Mouse (Mus musculus) frontal cortex, postnatal 14 days (tissue): ENCODE measurements around the gene Lrrc8b.

Experiments used
- DNase-seq, 2 experiments: peaks; one replicate each; pipeline ENCODE4 v3.0.0; 2022; ENCODE audit warnings: low spot score in 2 of 2

Gene Lrrc8b

DNA sequence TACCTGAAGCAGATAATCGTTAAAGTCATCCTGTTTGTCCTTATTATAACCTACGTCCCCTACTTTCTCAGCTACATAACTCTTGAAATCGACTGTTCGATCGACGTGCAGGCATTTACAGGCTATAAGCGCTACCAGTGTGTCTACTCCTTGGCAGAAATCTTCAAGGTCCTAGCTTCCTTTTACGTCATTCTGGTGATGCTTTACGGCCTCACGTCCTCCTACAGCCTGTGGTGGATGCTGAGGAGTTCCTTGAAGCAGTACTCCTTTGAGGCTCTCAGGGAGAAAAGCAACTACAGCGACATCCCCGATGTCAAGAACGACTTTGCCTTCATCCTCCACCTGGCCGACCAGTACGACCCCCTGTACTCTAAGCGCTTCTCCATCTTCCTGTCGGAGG, 65.0 kb downstream of the Lrrc8b start:
- no peak for DNase-seq

GRCm38 (mm10) chr5:105483632-105484031, 68.1 kb downstream of the Lrrc8b start:
- DNase-seq, result no peak

GRCm38 (mm10) chr5:105484247-105484646, 68.7 kb downstream of the Lrrc8b start:
- no peak for DNase-seq

DNA sequence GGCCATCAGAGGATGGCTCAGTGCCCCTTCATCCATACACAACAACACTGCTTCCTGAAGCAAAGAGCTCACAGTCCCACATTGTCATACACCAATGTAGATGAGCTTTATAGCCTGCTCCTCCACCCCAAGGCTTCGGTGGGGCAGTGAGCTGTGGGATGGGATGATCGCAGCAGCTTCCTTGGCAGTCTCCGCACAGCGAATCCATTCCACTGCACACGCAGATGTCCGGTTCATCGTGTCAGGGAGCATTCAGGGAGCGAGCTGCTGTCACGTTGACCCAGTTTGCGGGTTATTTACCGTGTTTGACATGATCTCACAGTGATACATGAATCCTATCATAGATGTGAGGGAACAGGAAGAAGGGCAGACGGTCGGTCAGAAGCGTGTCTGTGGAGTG, 69.3 kb downstream of the Lrrc8b start:
- DNase-seq, result no peak

DNA sequence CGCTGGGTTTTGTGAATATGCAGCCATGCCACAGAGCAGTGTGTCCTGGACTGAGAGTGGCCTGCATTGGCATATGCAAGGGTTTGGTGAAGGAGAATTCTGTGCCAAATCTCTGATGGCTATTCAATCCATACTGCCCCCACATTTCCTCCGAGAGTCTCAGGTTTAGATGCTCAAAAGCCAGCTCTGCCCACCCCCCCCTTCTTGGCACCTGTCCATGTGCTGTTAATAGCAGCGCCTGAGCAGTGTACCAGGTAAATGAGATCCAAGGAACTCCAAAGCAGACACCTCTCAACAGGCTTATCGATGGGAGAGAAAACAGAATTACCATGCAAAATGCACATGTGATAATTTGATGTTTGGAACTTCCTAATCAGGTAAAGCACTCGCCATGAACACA, 74.6 kb downstream of the Lrrc8b start:
- DNase-seq, result no peak

DNA sequence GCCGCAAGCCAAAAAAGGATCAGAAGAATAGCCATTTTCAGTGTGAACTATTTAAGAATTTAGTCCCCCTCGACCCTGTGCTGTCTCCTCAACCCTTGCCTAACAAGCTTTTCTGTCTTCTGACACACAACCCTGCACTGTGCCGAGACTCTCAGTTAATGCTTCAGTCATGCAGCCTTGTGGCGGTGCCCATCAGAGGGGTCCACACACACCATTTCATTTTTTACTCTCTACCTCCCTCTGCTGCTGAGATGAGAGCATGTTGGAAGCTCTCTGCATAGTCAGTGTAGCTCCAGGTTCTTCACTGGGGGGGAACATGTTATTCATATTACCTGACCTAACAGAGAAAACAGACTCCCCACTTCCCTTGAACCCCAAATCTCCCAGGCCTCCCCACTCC, 75.8 kb downstream of the Lrrc8b start:
- DNase-seq, result no peak

GRCm38 (mm10) chr5:105492367-105493246, 77.0 kb downstream of the Lrrc8b start:
- DNase-seq, result no peak

DNA sequence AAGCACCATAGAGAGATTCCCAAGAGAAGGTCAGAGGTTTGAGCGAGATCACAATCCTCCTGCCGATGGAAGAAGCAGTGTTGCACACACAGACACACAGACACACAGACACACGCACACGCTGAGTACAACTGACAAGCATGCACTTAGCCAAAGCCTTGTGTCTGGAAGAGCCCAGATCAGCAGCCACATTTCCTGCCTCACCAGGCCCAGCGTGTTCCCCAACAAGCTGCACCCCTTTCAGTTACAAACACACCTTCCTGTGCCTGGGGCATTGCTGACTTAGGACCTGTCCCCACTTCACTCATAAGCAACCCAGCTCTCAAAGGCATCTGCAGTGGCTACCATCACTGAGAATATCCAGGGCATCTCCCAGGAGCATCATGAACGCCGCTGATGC, 77.8 kb downstream of the Lrrc8b start:
- DNase-seq, result no peak

- peak in 1 of 2 experiments; percentile 35 for DNase-seq
These were observed 78.8 kb downstream of the Lrrc8b start for GRCm38 (mm10) chr5:105494246-105494917.

DNA sequence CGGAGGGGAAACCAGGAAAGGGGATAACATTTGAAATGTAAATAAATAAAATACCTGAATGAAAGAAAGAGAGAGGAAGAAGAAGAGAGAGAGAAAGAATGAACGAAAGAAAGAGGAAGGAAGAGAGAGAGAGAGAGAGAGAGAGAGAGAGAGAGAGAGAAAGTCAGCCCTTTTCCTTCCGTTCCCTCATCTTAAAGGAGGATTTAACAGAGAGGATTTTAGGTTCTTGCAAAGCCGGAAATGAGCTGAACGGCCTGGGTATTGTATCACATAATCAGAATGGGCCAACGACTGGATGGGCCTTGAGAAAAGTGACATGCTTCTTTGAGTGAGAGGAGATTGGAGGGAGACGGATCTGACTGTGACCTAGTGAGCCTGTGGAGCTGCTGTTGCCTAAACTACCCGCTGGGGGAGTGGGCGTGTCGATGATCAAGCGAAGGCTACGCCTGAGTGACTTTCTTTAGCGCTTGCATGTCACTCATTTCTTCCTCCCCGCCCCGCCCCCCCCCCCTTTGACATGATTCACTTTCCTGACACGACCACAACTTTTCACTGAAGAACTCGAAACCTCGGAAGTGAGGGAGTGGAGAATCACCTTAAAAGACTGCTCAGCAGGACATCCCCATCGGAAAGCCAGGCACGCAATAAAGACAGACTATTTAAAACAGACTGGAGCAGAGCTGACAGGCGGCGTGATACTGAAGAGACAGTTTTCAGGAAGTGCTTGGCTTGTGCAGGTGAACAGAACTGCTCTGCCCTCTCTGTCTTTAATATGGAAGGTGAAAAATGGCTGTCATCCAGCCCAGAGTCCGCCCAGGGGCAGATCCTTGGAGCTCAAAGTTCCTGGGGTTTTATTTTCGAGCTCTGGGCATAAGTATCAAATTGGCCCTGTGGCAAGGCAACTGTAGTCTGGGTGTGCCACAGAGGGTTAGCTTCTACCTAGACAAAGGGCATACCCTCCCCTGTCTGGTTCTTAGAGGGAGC, 79.6 kb downstream of the Lrrc8b start:
- peak in 1 of 2 experiments; percentile 48 for DNase-seq

- no peak for DNase-seq
These were observed 80.6 kb downstream of the Lrrc8b start for GRCm38 (mm10) chr5:105496133-105496532.

DNA sequence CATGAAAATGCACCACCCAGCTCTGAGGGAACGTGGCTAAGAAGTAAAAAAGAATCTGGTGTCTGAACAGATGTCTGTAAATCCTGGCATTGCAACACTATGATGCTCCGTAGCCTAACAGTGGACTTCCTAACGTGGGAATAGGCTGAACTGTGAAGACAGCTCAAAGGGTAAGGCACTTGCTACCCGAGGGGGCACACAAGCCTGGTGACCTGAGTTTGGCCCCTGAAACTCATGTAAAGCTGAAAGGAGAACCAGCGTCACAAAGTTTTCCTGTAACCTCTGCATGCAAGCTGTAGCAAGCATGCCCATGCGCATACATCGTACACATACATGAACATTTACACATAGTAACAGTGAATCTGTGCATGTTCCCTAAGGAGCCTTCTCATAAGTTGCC, 81.0 kb downstream of the Lrrc8b start:
- no peak for DNase-seq

DNA sequence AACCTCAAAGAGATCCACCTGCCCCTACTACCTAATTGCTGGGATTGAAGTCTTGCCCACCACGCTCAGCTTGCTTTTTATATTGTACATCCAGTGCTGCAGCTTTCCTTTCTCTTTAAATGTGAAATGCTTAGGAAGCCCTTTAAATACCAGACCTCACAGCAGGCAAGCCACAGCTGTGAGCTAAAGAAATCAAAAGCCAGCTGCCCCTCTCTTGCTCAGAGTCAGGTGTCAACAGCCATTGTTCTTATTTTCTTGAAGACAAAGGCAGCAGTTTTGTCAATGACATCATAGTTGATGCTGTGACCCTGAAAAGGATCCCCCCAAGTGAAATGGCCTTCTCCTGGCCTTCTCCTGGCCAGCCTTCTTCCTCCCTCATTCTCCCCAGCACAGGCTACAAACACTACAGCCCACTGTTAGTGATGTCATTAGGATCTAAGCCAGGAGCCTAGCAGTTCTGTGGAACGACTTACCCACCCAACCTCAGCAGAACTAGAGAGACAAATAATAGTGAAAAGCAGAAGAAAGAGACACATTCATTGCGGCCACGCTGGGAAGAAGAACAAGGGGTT, 82.9 kb downstream of the Lrrc8b start:
- DNase-seq, result no peak

- no peak for DNase-seq
These were observed 83.8 kb downstream of the Lrrc8b start for GRCm38 (mm10) chr5:105499396-105499795.

DNA sequence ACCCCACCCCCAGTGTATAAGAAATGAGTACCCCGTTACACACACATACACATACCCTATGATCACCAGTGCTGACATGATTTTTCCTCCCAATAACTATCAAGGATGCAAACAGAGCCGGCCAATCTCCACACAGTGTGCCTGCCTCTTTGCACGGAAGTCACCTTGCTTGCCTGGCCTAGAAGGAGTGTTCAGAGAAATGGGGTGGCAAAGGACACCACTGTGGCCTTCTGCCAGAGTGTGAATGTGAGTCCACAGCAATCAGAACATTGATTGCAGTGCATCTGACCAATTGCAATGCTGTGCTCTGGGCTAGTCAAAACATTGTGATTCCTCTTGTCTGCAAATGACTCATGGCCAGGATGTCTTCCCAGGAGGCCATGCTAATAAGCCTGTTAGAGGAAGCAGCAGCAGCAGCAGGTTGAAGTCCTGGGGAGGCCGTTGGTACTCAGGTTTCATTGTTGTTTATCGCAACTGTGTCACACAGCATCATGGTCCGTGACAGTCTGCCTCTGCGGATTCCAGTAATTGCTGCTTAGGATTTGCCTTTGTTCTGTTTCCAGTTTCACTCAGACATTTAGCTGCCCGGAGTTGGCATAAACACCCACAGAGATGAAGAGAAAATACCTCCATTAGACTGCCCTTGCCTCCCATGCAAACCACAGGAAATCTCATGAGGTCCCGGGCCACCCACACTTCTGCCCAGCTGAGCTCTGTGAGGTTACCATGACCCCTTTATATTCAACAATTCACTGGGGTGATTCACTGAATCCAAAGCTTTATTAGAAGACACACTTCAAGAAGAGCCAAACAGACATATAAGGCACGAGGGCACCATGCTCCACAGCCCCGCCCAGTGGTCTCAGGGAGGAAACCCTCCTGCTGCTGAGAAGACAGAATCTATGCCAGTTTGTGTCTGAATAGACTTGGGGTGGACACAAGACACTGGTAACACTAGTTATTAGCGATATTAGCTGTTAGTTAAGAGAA, 84.9 kb downstream of the Lrrc8b start:
- DNase-seq, result no peak

DNA sequence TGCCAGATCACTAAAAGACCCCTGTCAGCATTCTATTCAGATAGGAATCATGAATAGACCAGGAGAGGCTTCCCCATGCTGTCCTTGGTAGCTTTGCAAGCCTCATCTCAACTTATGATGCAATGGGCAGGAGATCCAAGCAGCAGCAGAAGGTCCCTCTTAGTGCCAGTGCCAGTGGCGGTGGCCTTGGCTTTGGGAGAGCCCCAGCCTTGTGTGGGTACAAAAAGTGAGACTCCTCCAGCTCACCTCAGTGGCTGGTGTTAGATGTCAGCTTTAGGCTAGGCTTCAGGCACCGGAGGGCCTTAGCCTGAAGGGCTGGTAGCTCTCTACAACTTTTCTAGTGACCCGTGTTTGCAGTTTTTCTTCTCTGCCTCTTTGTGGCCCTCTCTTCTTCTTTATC, 85.6 kb downstream of the Lrrc8b start:
- DNase-seq, result no peak

GRCm38 (mm10) chr5:105508813-105509212, 93.2 kb downstream of the Lrrc8b start:
- no peak for DNase-seq

GRCm38 (mm10) chr5:105512297-105512696, 96.7 kb downstream of the Lrrc8b start:
- DNase-seq, result no peak

GRCm38 (mm10) chr5:105515532-105515931, 100.0 kb downstream of the Lrrc8b start:
- no peak for DNase-seq

GRCm38 (mm10) chr5:105516290-105516689, 100.7 kb downstream of the Lrrc8b start:
- DNase-seq, result no peak
